Mouse (Mus musculus) T-helper 2 cell (primary cell): ENCODE measurements around the gene Vps37d.
"Not testable (repeated sequence)": the region's sequence is repeated elsewhere in the genome, so short reads cannot be mapped to it uniquely, and the experiment has no call there.

Experiments
- in situ Hi-C: fragments of 300-600 bp; cut with MboI, MseI; formaldehyde crosslinking; loops from one replicate; pipeline ENCODE4 v1.15.1; 2025; ENCODE audit warnings: high pct_unique_total_duplicates

Gene Vps37d

DNA sequence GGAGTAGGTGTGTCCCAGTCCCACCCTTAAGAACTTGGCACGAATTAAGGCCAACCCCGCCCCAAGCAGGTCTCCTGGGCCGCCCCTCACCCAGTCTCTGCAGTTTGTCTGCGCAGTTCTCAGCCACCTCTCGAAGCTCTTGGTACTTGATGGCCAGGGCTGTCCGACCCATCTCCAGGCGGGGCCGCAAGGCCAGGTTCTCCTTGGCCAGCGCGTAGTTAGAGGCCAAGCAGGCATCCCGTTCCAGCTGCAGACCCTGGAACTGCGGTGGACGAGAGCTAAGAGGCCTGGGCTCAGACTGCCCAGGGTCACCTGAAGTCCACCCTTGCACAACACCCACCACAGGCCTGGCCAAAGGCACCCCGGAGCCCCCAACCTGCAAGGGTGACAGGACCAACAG lies 1.7 kb downstream of the Vps37d start:
- in situ Hi-C loops, result no loop called here

DNA sequence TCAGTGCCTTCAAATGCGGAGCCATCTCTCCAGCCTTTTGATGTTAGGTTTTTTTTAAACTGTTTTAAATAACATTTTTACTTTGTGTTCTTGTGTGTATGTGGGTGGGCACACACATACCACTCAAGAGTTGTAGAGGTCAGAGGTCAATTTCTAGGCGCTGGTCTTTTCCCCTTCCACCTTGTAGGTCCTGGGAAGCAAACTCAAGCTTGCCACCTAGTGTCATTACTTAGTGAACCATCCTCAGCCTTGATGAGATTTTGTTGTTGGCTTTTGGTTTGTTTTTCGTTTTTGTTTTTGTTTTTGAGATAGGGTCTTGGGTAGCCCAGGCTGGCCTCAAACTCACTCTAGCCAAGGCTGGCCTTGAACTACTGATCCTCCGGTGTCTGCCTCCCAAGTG lies 2.4 kb downstream of the Vps37d start:
- in situ Hi-C loops, result no loop called here

DNA sequence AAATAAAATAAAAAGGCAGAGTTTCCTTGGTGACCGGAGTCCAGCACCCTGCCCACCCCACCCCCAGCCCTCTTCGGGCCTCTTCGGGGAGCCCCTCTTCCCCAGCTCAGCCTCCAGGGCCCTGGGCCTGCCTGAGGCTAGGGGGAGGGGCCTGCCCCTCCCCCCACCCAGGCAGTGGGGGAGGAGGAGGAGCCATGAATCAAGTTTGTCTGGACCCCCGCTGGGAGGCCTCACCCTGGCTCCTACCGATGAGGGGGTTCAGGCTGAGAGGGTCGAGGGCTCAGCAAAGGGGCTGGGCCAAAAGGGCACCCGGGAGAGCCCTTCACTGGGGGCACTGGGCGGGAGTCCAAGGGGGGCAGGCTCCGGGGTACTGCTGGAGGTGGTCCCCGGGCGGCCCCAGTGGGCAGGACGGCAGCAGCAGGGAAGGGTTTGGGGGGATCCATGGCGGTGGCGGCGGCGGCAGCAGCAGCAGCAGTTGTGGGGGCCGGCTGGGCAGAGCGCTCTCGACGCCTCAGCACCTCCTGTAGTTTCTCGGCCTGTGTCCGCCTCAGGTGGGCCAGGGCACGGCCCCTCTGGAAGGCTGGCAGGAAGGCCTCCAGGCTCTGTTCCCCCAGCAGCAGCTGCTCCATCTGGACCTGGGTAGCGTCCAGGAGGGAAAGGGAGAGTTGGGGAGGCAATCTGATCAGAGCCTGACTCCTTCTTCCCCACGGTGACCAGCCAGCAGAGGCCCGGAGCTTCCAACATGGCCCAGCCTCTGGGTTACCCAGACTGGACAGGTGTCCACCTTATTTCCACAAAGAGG lies 4.5 kb downstream of the Vps37d start:
- in situ Hi-C loops, result loop anchor here (5.0 kb wide), 1 partner anchor 41 kb away; no protein-coding TSS in a partner anchor

DNA sequence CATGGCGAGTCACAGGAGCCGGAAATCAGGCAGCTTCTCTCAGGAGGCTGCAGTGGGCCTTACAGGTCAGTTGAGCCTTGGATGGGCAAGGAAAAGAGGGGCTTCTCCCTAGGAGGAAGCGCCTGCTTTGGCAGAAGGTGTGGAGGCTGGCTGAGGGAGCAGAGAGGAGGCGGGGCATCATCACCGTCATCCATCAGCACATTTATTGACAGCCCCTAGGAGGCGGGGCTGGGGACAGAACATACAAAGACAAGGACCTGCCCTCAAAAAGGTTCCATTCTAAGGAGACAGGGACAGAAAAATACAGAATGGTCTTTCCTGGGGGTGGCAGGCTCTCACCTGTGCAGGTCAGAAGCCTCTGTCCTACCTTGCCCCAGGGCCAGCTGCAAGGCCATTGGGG lies 5.3 kb downstream of the Vps37d start:
- in situ Hi-C loops, result loop anchor here (5.0 kb wide), 1 partner anchor 40 kb away; no protein-coding TSS in a partner anchor

DNA sequence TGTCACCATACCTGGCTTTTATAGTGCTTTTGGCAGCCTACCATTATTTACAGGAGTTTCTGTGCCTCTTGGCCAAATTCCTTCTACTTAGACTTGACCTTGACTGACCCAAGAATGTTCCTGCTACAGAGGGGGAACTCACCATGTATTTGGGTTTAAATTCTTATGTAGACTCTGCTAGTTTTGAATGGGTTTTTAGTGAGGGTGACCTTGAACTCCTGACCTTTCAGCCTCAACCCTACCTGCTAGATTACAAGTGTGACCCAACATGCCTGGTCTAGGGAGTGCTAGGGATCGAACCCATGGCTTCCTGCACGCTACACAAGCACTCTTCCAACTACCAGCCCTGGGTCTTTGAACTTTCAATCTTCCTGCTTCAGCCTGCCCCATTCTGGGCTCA lies 6.0 kb downstream of the Vps37d start:
- in situ Hi-C loops, result loop anchor here (5.0 kb wide), 1 partner anchor 40 kb away; no protein-coding TSS in a partner anchor

DNA sequence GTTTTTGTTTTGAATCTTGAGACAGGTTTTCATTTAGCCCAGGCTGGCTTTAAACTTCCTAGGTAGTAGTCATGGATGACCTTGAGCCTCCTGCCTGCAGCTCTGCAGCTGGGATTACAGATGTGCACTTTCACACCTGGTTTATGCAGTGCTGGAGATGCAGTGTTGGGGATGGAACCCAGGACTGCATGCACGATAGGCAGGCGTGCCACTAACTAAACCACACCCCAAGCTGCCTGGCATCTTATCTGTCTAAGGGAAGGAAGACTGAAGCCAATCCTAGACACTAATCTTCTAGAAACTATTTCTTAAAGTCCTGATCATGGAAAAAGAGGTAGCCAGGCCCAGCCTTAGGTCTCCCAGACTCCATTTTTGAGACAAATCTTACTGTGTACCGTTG lies 7.6 kb downstream of the Vps37d start:
- in situ Hi-C loops, result loop anchor here (5.0 kb wide), 1 partner anchor 38 kb away; no protein-coding TSS in a partner anchor

DNA sequence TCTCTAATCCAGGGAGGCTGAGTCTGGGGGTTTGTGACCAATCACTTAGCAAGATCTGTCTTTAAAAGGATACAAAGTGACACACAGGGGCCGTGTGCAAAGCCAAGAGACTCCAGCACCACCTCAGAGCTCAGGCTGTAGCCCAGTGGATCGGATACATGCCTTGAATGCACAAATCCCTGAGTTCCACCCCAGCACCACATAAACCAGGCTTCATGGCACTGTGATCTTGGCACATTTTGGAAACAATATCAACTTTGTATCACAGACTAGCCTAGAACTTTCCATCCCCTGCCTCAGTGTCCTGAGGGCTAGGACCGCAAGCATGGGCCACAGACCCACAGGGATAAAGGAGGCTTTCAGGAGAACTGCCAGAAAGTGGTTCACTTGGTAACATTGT lies 12.1 kb downstream of the Vps37d start:
- in situ Hi-C loops, result no loop called here

DNA sequence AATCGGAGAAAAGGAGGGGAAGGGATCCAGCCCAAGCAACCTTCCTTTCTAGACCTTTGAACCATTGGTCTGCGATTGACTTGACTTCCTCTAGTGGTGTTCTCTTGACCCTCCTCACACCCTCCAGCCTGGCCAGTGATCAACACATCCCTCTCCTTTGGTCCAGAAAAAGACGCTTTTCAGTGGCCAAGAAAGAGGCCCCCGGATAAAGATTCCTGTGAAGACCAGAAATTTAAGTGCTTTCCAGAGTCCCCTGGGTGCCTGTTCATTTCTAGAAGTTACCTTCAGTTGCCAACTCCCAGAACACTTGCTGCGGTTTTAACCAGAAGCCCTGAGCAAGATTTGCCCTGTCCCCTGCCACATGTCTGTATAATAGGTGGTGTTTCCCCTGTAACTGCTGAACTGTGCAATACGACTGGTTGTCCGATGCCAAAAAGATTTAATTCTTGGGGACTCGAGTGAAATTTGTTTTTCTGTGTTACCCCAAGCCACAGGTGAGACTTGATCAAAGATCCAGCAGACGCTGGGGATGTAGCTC lies 13.1 kb downstream of the Vps37d start, which contains the start of gene Bud23:
Gene Bud23, minus strand, starts transcription at position 51 of the 538 bp plus-strand sequence.
- in situ Hi-C loops, result not testable (repeated sequence)

DNA sequence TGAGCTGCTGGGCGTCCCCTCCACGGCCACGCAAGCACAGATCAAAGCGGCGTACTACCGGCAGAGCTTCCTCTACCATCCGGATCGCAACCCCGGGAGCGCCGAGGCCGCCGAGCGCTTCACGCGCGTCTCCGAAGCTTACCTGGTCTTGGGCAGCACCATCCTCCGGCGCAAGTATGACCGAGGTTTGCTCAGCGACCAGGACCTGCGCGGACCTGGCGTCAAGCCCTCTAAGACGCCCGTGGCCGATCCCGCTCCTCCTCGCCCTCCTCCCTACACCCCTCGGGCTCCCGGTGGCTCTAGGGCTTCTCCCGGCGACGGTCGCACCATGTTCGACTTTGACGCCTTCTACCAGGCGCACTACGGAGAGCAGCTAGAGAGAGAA lies 13.7 kb downstream of the Vps37d start:
- in situ Hi-C loops, result no loop called here

DNA sequence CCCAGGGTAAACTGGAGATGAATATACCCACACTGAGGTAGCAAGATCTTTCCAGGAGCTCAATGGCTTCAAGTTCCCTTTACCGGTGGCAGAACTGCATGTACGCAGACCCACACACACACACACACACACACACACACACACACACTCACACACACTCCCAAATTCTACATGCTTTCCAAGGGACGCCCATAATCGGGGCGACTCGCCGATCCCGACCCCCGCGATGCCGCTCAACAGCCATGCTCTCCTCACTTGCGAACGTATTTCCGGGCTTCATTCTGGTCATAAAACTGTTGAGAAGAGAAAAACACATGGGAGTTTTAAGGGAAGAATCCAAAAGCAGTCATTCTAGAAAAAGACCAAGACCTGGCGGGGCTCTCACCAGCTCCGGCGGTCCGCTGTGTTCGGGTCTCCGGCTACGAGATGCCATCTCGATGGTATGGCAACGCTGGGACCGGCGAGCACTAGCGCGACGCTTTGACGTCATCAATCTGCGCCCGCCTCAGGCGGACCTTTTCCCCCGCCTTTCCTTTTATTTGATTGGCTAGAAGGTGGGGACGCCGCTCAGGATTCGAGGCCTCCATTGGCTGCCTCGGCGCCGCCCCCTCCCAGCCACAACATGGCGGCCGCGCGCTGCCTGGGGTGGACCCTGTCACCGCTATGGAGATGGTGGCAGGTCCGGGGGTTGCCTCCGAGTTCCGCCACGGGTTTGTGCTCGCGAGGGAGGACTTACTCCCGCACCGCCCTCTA lies 14.3 kb downstream of the Vps37d start, which contains the start of gene Dnajc30:
Gene Dnajc30, plus strand, starts transcription at position 574 of the 753 bp plus-strand sequence.
- in situ Hi-C loops, result no loop called here

DNA sequence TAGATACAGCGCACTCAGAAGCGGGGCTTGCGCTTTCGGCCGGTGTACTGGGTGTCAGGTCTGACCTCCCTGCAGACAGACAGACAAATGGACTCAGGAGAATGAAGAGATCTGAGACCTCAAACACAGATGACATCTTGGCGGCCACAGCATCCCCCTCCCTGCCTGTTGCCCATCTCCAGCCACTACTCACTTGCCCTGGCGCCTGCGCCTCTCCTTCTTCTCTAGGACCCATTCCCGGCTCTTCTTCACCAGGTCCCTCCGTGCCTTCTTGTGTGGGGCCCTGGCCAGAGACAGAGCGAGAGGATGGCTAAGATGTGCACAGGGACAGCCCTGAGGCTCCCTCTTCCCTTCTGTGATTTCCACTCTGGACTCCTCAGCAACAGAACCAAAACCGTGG lies 24.7 kb downstream of the Vps37d start:
- in situ Hi-C loops, result no loop called here

DNA sequence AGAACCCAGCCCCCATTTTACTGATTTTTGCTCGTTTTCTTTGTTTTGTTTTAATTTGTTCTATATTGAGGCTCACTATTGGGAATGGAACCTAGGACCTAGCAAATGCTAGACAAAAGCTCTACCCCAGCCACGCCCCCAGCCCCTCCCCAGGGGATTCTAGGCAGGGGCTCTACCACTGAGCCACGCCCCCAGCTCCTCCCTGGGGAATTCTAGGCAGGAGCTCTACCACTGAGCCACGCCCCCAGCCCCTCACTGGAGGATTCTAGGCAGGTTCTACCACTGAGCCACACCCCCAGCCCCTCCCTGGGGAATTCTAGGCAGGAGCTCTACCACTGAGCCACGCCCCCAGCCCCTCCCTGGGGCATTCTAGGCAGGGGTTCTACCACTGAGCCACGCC lies 28.8 kb downstream of the Vps37d start:
- in situ Hi-C loops, result not testable (repeated sequence)

DNA sequence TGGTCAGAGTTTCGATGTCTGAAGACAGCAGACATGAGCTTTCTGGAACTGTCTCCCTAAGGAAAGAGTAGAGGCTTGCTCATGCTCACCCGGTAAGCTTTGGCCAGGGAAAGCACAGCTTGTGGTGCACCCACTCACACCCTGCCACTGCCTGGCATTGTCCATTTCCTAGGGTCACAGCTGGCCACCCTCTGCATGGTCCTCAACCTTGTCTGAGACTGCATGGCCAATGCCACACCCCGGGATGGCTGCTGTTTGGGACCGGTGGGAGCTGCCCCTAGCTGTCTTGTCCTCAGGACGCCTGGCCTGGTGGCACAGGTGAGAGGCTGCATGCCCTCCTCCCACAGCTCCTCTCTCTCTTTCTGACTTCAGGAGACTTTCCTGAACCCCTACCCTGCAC lies 29.5 kb downstream of the Vps37d start:
- in situ Hi-C loops, result no loop called here

DNA sequence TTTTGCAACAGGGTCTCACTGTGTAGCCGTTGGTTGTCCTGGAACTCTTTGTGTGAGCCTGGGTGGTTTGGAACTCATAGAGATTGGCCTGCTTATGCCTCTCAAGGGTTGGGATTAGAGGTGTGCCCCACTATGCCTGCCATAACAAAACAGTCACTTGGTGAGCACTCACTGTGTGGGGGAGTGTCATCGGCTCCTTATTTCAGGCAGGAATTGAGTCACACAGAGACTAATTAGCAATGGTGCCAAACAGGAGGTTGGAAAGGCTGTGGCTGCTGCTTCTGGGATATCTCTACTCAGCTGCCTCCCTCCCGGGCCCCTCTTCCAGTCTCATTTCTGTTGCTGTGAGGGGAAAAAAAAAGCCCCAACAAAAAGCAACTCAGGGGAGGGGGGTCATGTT lies 33.5 kb downstream of the Vps37d start:
- in situ Hi-C loops, result no loop called here

DNA sequence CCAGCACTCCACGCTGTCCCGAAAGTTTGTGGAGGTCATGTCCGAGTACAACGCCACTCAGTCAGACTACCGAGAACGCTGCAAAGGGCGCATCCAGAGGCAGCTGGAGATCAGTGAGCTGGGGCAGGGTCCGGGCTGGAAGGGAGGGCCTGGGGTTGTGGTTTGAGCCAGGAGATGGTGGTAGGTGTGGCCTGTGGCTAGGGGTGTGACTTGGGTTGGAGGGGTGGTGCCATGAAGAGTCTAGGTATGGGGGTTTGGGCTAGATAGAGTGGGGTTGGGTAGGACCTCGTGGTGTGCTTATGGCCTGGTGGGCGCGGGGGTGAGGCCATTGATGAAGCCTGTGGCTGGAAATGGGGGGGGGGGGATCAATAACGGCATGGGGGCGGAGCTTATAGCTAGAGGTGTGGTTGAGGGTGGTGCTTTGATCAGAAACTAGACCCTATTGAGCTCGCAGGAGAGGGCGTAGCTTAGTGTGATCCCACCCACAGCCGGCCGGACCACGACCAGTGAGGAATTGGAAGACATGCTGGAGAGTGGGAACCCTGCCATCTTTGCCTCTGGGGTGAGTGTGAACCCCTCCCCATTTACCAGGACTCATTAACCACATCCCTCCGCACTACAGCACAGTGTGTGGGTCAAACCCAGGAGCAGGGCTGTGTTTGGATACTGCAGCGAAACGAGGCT lies 35.8 kb downstream of the Vps37d start:
- in situ Hi-C loops, result no loop called here

DNA sequence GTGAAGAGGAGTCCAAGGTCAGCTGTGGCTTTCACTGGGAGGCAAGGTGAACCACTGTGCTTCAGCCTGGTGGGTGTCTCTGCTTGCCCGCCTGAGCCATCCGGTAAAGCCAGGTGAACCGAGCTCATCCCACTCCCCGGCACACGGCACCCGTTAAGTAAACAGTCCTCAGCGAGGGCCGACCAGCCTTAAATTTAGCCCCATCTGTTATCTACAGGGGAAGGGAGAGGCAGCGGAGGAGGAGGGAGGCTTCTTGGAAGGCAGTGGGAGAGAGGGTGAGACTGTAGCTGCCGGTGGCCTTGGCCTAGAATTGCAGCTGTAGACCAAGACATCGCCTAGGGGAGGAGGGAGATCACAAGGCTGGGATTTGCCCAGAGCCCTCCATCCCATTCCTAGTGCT lies 37.3 kb downstream of the Vps37d start:
- in situ Hi-C loops, result no loop called here

DNA sequence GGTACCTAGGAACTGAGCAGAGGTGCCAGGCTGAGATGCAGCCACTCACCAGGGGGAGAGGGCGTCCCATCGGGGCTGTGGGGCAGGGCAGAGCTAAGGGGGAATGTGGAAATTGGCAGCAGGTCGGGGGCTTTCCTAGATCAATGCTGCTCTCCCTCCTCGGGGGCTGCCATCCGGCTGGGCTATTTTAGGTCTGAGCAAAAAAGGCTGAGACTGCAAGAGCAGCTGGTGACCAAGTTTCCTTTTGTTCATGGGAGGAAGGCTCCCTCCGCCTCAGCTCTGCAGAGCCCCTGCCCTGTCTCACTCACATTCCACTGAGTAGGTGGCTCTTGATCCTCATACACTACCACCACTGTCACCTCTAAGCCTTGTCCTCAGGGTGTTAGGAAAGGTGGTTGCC lies 38.0 kb downstream of the Vps37d start:
- in situ Hi-C loops, result no loop called here

DNA sequence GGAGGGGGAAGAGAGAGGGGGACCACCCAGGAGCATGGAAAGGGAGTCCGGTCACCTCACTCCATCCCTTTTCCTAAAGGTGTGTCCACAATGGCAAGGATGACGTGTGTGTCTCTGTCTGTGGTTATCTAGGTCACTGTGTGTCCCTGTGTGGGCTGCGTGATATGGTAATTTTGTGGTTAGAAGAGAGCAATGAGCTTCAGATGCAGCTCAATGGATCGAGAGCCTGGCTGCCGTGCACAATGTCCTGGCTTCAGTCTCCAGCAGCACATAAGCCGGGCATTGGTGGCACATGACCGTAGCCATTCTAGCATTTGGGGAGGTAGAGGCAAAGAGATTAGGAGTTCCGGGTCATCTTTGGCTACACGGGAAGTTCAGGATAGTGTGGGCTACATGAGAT lies 38.5 kb downstream of the Vps37d start:
- in situ Hi-C loops, result no loop called here

DNA sequence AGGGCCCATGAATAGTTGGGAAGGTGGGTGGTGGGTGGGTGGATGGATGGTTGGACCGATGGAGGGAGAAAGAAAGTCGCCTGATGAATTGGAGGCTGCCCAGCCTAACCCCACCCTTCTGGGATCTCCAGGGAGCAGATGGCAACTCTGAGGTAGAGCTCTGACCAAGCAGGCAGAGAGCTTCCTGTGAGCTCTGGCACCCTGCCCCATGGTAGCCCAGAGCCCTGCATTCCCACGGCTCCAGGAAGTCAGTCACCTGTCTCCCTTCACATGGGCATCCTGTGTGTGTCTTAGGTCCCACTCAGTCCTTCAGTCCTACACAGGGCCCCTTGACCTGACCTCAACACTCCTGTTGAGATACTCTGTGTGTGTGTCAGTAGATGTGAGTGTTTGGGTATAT lies 40.1 kb downstream of the Vps37d start:
- in situ Hi-C loops, result no loop called here

DNA sequence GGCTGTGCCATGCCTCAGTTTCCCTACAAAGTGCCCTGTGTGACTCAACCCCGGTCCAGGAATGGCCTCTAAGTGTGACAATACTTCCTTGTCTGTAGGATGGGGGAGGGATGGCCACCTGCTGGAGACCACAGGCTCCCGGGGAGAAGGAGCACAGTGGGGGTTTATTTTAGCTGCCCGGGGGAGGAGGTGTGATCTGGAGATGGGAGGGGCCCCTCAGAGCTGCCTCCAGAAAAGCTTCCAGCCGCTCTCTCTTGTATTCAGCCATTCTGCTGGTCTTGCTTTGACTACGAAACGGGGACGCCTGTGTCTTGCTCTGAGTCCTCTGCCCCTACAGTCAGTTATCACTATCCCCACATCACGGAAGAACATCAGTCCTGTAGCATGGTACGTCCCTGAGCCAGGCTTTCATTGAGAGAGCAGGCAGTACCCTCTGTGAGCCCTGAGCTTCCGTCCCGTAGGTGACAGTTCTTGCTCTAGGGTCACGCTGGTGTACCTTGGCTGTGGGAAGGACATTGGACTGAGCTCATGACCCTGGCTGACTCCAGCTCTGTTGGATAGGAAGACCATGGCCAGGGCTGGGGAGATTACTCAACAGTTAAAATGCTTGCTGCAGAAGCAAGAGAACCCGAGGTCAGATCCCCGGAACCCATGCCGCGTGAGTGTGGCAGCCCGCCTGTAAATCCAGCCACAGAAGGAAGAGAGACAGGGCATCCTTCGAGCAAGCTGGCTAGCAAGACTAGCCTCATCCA lies 42.3 kb downstream of the Vps37d start:
- in situ Hi-C loops, result no loop called here

DNA sequence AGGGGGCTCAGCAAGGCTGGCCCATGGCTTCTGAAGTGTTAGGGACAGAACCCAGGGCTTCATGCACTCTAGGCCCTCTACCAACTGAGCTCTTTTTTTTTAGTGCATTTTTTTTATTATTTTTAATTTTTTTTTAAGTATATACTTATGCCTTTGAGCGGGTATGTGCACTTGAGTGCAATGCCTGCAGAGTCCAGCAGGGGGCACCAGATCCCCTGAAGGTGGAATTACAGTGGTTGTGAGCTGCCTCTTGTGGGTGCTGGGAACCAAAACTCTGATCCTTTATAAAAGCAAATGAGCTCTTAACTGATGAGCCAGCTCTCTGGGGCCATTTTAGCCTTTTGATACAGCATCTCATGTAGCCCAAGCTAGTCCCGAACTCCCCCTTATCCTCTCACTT lies 43.5 kb downstream of the Vps37d start:
- in situ Hi-C loops, result loop anchor here (5.0 kb wide), 1 partner anchor 38 kb away; no protein-coding TSS in a partner anchor
